In the genomic region with DNA sequence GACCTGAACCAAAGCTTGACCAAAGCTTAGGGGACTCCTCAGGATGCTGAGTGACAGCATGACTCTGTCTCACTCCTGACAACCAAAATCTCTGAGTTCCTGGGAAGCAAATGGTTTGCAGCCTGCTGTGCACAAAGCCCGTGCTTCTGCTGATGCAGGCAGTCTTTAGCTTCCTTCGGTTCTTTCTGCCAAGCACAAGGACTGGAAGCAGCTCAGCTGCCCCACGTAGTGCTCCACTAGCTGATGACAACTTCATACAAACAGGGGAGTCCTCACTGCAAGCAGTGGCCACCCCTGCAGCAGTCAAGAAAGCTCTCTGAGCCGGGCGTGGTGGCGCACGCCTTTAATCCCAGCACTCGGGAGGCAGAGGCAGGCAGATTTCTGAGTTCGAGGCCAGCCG, we compare ENCODE assay signal across 27 mouse cellular contexts.
"Had no signal": no experiment of that assay in that cellular context is flagged by ENCODE, and none has a peak within 500 bp of the region (broad histone marks: within the 10 kb centered on the region; RNA-seq: fewer than 3 reads in every experiment).

No protein-coding gene starts in this region.

- H3K4me2 ChIP-seq: embryonic facial prominence, embryonic 12.5 days; embryonic facial prominence, embryonic 13.5 days; embryonic facial prominence, embryonic 15.5 days; forebrain, embryonic 12.5 days; forebrain, embryonic 13.5 days; forebrain, embryonic 15.5 days had no signal

- H3K9me3 ChIP-seq: embryonic facial prominence, embryonic 10.5 days; embryonic facial prominence, embryonic 12.5 days; embryonic facial prominence, embryonic 13.5 days; embryonic facial prominence, embryonic 15.5 days; forebrain, embryonic 10.5 days; forebrain, embryonic 12.5 days; forebrain, embryonic 13.5 days; forebrain, embryonic 15.5 days had no signal

- DNase-seq: cerebellum, adult 8-10 months; cerebellum, adult 9-10 months; cerebellum, adult 9-11 months; cerebellum, postnatal 10 days; cerebellum, postnatal 14 days; cerebellum, postnatal 25 days; cerebellum, postnatal 36 days; embryo, embryonic 11 days; forebrain, postnatal 0 days; gastrocnemius, adult 2 months; gastrocnemius, postnatal 10 days; gastrocnemius, postnatal 14 days; gastrocnemius, postnatal 25 days; gastrocnemius, postnatal 36 days; heart, adult 18-20 months; heart, adult 2 months had no signal

- H3K27ac ChIP-seq: embryonic facial prominence, embryonic 10.5 days; embryonic facial prominence, embryonic 12.5 days; embryonic facial prominence, embryonic 13.5 days; embryonic facial prominence, embryonic 15.5 days; forebrain, embryonic 10.5 days; forebrain, embryonic 12.5 days; forebrain, embryonic 13.5 days; forebrain, embryonic 15.5 days; gastrocnemius, adult 2 months; heart, adult 2 months had no signal

- H3K9ac ChIP-seq: embryonic facial prominence, embryonic 12.5 days; embryonic facial prominence, embryonic 13.5 days; embryonic facial prominence, embryonic 15.5 days; forebrain, embryonic 12.5 days; forebrain, embryonic 13.5 days; forebrain, embryonic 15.5 days; forebrain, postnatal 0 days had no signal

- H3K27me3 ChIP-seq: embryonic facial prominence, embryonic 12.5 days; embryonic facial prominence, embryonic 13.5 days; embryonic facial prominence, embryonic 15.5 days; forebrain, embryonic 12.5 days; forebrain, embryonic 13.5 days; forebrain, embryonic 15.5 days had no signal

- ATAC-seq: forebrain, embryonic 13.5 days; forebrain, embryonic 14.5 days; forebrain, embryonic 15.5 days; forebrain, embryonic 16.5 days; forebrain, postnatal 0 days had no signal

- H3K4me3 ChIP-seq: embryonic facial prominence, embryonic 10.5 days; embryonic facial prominence, embryonic 12.5 days; embryonic facial prominence, embryonic 13.5 days; embryonic facial prominence, embryonic 15.5 days; erythroblast, embryonic 14.5 days; forebrain, embryonic 10.5 days; forebrain, embryonic 12.5 days; forebrain, embryonic 13.5 days; forebrain, embryonic 15.5 days; gastrocnemius, adult 2 months; heart, adult 2 months had no signal

- H3K36me3 ChIP-seq: embryonic facial prominence, embryonic 10.5 days; embryonic facial prominence, embryonic 12.5 days; embryonic facial prominence, embryonic 13.5 days; embryonic facial prominence, embryonic 15.5 days; forebrain, embryonic 10.5 days; forebrain, embryonic 12.5 days; forebrain, embryonic 15.5 days had no signal

- H3K4me1 ChIP-seq: embryonic facial prominence, embryonic 10.5 days; embryonic facial prominence, embryonic 12.5 days; embryonic facial prominence, embryonic 13.5 days; embryonic facial prominence, embryonic 15.5 days; forebrain, embryonic 10.5 days; forebrain, embryonic 12.5 days; forebrain, embryonic 13.5 days; forebrain, embryonic 15.5 days had no signal
